Mouse (Mus musculus) midbrain, embryonic 13.5 days (tissue): ENCODE results near the gene Umps. TPM values are rescaled to one million over a fixed set of nuclear protein-coding genes. Genes with fewer than 3 reads are reported as not detected.
A peak's percentile ranks its signal among the peaks of the same experiment; 100 is the strongest.

Experiments
- ATAC-seq: fragments of 200-750 bp; cut with Nextera tagmentation; 2 replicates; pipeline ENCODE4 v1.8.0; 2017; ENCODE audit warnings: mild to moderate bottlenecking, moderate TSS enrichment, moderate library complexity
- H3K27ac ChIP-seq: fragments of 300-500 bp; sonication (generic); 2 replicates; pipeline ENCODE4 v1.5.1; 2015; ENCODE audit warnings: inconsistent platforms, mild to moderate bottlenecking, moderate library complexity
- H3K27me3 ChIP-seq: fragments of 300-500 bp; sonication (generic); 2 replicates; pipeline ENCODE4 v1.6.1; 2015; ENCODE audit warnings: mild to moderate bottlenecking, inconsistent platforms
- H3K36me3 ChIP-seq: fragments of 300-500 bp; sonication (generic); 2 replicates; pipeline ENCODE4 v1.6.1; 2015; ENCODE audit warnings: mild to moderate bottlenecking, inconsistent platforms
- H3K4me1 ChIP-seq: fragments of 300-500 bp; sonication (generic); replicated peaks from 2 replicates; pipeline ENCODE4 v1.6.1; 2015; ENCODE audit warnings: inconsistent platforms
- H3K4me2 ChIP-seq: fragments of 300-500 bp; sonication (generic); replicated peaks from 2 replicates; pipeline ENCODE4 v1.6.1; 2015; ENCODE audit warnings: moderate library complexity, mild to moderate bottlenecking, inconsistent platforms
- H3K4me3 ChIP-seq: fragments of 300-500 bp; sonication (generic); replicated peaks from 2 replicates; pipeline ENCODE4 v1.5.1; 2015; ENCODE audit warnings: mild to moderate bottlenecking, inconsistent platforms
- H3K9ac ChIP-seq: fragments of 300-500 bp; sonication (generic); replicated peaks from 2 replicates; pipeline ENCODE4 v1.6.1; 2015; ENCODE audit warnings: mild to moderate bottlenecking, inconsistent platforms
- H3K9me3 ChIP-seq: fragments of 300-500 bp; sonication (generic); 2 replicates; pipeline ENCODE4 v1.6.1; 2016; ENCODE audit warnings: mild to moderate bottlenecking, inconsistent platforms
- WGBS: fragments of 180-500 bp; shearing (Covaris S2); methylation state at CpG from one replicate; pipeline ENCODE4 v1.1.7; 2015; 5-methylcytosine and 5-hydroxymethylcytosine counted together
- polyA plus RNA-seq: library from polyadenylated mRNA; unstranded; fragments of >200 nt; fragmentation: Nextera tagmentation; extraction: Ambion mirVana; gene quantifications from 2 replicates; pipeline ENCODE4 v1.2.1, GENCODE M21; 2015

Gene Umps
- polyA plus RNA-seq: 28.5 and 29.3 TPM in 2 replicates

GRCm38 (mm10) chr16:33966538-33967282 lies at the start of gene Umps:
Umps (minus strand) TSS chr16:33967038.
- H3K9ac ChIP-seq: peak within 1 kb of the TSS; percentile 85
- H3K4me1 ChIP-seq: peaks cover 13% of the 10 kb centered on the region
- H3K9me3 ChIP-seq: no peaks in the 10 kb centered on the region
- 2% methylated on average over 44 of the region's 44 CpGs for WGBS
- peak within 1 kb of the TSS; percentile 40; the same call in 1 of the 2 replicates for H3K27ac ChIP-seq
- ATAC-seq: peak; percentile 96
- peaks cover 16% of the 10 kb centered on the region for H3K36me3 ChIP-seq
- H3K27me3 ChIP-seq: no peaks in the 10 kb centered on the region
- H3K4me2 ChIP-seq: peak within 1 kb of the TSS; percentile 87
- H3K4me3 ChIP-seq: peak within 1 kb of the TSS; percentile 81

DNA sequence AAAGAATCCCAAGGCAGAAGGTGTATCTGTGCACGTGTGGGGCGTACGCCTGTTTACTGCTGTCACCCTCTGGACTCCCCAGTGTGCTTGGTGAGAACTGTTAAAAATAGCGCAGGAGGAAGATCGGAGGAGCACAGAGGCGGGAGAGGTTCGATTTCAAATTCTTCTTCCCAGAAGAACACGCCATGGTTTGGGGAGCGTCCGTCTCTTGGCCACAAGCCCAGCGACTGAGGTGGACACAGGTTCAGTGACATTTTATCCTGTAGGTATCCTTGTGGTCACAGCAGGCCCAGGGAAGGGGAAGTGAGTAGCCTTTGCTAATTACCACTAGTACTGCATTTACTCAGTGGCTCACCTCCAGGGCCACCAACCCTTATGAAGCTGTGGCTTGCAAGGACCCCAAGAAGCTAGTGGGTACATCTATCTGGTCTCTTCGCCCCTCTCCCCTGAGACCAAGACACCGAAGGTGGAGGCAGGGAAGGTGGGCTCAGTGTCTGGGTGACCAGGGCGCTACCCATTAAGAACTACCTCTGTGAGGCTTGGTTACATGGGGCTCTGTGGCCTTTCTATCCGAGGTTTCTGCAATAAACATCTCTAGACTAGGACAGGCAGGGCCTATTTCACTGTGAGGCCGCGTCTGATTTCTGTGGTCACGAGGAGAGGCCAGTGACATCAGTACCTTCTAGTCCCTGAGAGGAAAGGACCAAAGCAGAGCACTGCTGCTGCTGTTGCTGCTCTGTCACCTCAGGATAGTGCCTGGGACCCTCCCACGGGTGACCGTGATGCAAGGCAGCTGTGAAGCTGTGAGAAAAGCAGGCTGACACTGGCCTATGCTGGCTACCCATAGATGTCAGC lies 45.4 kb upstream of the Umps start:
- no peak overlapping the region for H3K4me2 ChIP-seq
- peaks cover 3% of the 10 kb centered on the region; the same call in 1 of the 2 replicates for H3K9me3 ChIP-seq
- H3K4me1 ChIP-seq: no peaks in the 10 kb centered on the region
- peaks cover 88% of the 10 kb centered on the region for H3K36me3 ChIP-seq
- H3K9ac ChIP-seq: no peak overlapping the region
- no peaks in the 10 kb centered on the region for H3K27me3 ChIP-seq
- no peak overlapping the region for H3K27ac ChIP-seq
- H3K4me3 ChIP-seq: no peak overlapping the region
- no peak for ATAC-seq
- 94% methylated on average over 20 of the region's 20 CpGs for WGBS

GRCm38 (mm10) chr16:34009567-34009966 lies 42.7 kb upstream of the Umps start:
- Histone ChIP-seq H3K9ac (no peak overlapping the region), H3K4me2 (no peak overlapping the region), H3K9me3 (peaks cover 3% of the 10 kb centered on the region; the same call in 1 of the 2 replicates), H3K4me3 (no peak overlapping the region), H3K36me3 (peaks cover 74% of the 10 kb centered on the region), H3K27ac (no peak overlapping the region), H3K27me3 (no peaks in the 10 kb centered on the region), H3K4me1 (peaks cover 10% of the 10 kb centered on the region)
- WGBS: 91% methylated on average over 2 of the region's 2 CpGs
- no peak for ATAC-seq

GRCm38 (mm10) chr16:34005986-34006385 lies 39.1 kb upstream of the Umps start:
- 96% methylated on average over 3 of the region's 3 CpGs for WGBS
- Histone ChIP-seq H3K4me2 (no peak overlapping the region), H3K4me3 (no peak overlapping the region), H3K27me3 (no peaks in the 10 kb centered on the region), H3K9ac (no peak overlapping the region), H3K27ac (0 out of 2 replicates have a peak overlapping the region, but pooled peaks have one; percentile 84), H3K36me3 (peaks cover 46% of the 10 kb centered on the region), H3K9me3 (peaks cover 3% of the 10 kb centered on the region; the same call in 1 of the 2 replicates), H3K4me1 (peaks cover 25% of the 10 kb centered on the region)
- ATAC-seq: no peak

- 18% methylated on average over 4 of the region's 4 CpGs for WGBS
- peak; percentile 94 for ATAC-seq
Measured at GRCm38 (mm10) chr16:34004128-34004578, 37.3 kb upstream of the Umps start.

DNA sequence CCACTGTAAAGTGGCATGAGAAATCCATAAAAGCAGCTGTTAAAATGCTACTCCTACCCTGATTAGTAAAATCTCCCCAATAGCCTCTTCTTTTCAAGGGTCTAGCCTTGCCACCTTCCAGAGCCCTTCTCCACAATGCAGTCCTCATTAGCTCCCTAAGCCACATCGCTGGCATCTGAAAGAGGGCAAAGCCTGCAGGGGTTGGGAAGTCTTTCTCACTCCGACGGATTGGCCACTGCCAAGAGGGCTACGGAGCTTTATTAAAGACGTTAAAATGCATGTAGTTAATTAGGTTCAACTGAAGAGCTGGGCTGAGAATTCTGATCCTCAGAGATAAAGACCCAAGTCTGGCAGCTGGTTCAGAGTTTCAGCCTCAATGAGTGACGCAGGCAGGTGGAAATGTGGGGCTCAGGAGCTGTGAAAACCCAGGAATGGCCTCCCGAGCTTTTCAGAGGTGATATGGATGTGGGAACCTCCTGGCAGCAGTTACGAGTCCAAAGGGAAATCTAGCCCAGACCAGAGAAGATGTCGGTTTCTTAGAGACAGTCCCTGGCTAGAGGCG lies 36.8 kb upstream of the Umps start:
- peak; percentile 43 for ATAC-seq
- peak overlapping the region; percentile 74 for H3K27ac ChIP-seq

More at GRCm38 (mm10) chr16:34004128-34004578, 37.3 kb upstream of the Umps start:
- Histone ChIP-seq H3K9ac (no peak overlapping the region; the same call in 1 of the 2 replicates), H3K9me3 (no peaks in the 10 kb centered on the region), H3K27me3 (no peaks in the 10 kb centered on the region), H3K4me2 (no peak overlapping the region), H3K4me3 (no peak overlapping the region), H3K36me3 (peaks cover 27% of the 10 kb centered on the region), H3K4me1 (peaks cover 29% of the 10 kb centered on the region), H3K27ac (peak overlapping the region; percentile 84)

GRCm38 (mm10) chr16:34000715-34001114 lies 33.9 kb upstream of the Umps start:
- ATAC-seq: no peak
- H3K9ac ChIP-seq: no peak overlapping the region
- WGBS: 80% methylated on average over 8 of the region's 8 CpGs
- H3K27me3 ChIP-seq: no peaks in the 10 kb centered on the region
- H3K9me3 ChIP-seq: no peaks in the 10 kb centered on the region
- no peak overlapping the region for H3K4me3 ChIP-seq
- H3K4me1 ChIP-seq: peaks cover 29% of the 10 kb centered on the region
- H3K36me3 ChIP-seq: 0 out of 2 replicates have a peak, but pooled peaks cover 11% of the 10 kb centered on the region
- no peak overlapping the region for H3K27ac ChIP-seq
- no peak overlapping the region for H3K4me2 ChIP-seq

More for the DNA sequence above, 36.8 kb upstream of the Umps start:
- no peaks in the 10 kb centered on the region for H3K9me3 ChIP-seq
- H3K4me1 ChIP-seq: peaks cover 29% of the 10 kb centered on the region
- H3K4me2 ChIP-seq: no peak overlapping the region
- H3K36me3 ChIP-seq: peaks cover 25% of the 10 kb centered on the region
- H3K9ac ChIP-seq: no peak overlapping the region
- no peak overlapping the region for H3K4me3 ChIP-seq
- WGBS: 32% methylated on average over 10 of the region's 10 CpGs
- no peaks in the 10 kb centered on the region for H3K27me3 ChIP-seq

DNA sequence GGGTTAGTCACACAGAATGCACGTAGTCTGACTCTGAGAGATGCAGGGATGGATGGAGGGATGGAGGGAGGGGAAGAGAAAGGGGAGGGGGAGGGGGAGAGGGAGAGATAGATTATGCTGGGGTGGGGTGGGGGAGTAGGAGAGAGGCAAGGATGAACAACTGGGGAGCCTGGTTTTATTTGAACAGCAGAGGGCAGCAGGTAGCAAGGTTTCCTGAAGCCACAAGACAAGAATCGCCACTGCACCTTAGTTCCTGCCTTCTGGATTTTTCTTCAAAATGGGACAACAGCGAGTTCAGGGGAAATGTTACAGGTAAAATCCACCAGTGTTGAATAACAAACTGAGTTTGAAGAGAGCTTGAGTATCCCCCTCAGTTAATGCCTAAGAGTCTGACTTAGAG lies 32.5 kb upstream of the Umps start:
- no peak overlapping the region for H3K4me2 ChIP-seq
- no peaks in the 10 kb centered on the region for H3K36me3 ChIP-seq
- no peak overlapping the region for H3K4me3 ChIP-seq
- ATAC-seq: no peak
- no peaks in the 10 kb centered on the region for H3K27me3 ChIP-seq
- H3K27ac ChIP-seq: no peak overlapping the region
- H3K4me1 ChIP-seq: peaks cover 17% of the 10 kb centered on the region
- H3K9ac ChIP-seq: no peak overlapping the region
- H3K9me3 ChIP-seq: no peaks in the 10 kb centered on the region
- 38% methylated on average over 3 of the region's 3 CpGs for WGBS

- Histone ChIP-seq H3K4me3 (no peak overlapping the region), H3K9ac (no peak overlapping the region), H3K9me3 (no peaks in the 10 kb centered on the region), H3K4me2 (no peak overlapping the region), H3K27ac (no peak overlapping the region), H3K36me3 (no peaks in the 10 kb centered on the region), H3K27me3 (no peaks in the 10 kb centered on the region), H3K4me1 (0 out of 2 replicates have a peak, but pooled peaks cover 4% of the 10 kb centered on the region)
- WGBS: 87% methylated on average over 6 of the region's 6 CpGs
- ATAC-seq: no peak
Measured at GRCm38 (mm10) chr16:33998011-33998410, 31.2 kb upstream of the Umps start.

DNA sequence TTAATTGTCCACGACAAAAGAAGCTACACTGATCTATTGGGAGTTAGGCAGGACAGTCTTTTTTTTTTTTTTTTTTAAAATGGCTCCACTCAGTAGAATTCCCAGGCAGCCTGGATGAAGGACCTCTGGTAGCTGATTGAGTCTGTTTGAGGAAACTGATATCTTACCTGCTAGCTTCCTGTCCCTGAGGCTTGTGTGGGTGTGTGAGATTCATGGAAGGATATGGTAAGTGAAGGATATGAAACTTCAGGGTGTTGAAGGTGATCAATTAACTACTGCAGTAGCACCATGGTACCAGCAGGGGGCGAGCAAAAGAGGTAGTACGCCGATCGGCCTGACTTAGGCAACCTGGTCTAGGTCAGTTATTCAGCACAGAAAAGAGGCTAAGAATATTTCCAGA lies 29.2 kb upstream of the Umps start:
- Histone ChIP-seq H3K9ac (no peak overlapping the region), H3K9me3 (no peaks in the 10 kb centered on the region), H3K27ac (no peak overlapping the region), H3K27me3 (no peaks in the 10 kb centered on the region), H3K4me3 (no peak overlapping the region), H3K4me2 (no peak overlapping the region), H3K36me3 (peaks cover 3% of the 10 kb centered on the region; the same call in 1 of the 2 replicates), H3K4me1 (0 out of 2 replicates have a peak, but pooled peaks cover 16% of the 10 kb centered on the region)
- WGBS: 8% methylated on average over 5 of the region's 5 CpGs
- ATAC-seq: no peak

DNA sequence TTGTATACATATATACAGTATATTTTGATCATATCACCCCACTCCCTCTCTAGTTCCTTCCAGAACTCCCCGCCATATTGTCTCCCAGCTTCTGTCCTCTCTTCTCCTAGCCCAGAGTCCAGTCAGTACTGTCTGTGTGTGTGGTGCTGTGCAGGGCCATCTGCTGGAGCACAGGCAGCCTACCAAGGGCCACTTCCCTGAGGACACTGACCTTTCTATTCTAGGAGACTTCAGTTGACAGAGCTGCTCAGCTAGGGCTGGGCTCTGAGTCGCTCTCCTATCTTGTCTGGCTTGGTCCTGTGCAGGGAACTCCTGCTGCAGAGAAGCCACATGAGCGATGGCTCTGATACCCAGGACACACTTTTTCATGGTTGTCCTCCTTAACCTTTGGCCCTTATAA lies 28.7 kb upstream of the Umps start:
- 84% methylated on average over 3 of the region's 3 CpGs for WGBS
- Histone ChIP-seq H3K4me2 (no peak overlapping the region), H3K36me3 (peaks cover 3% of the 10 kb centered on the region; the same call in 1 of the 2 replicates), H3K27ac (no peak overlapping the region), H3K9ac (no peak overlapping the region), H3K4me1 (0 out of 2 replicates have a peak, but pooled peaks cover 16% of the 10 kb centered on the region), H3K9me3 (no peaks in the 10 kb centered on the region), H3K4me3 (no peak overlapping the region), H3K27me3 (no peaks in the 10 kb centered on the region)
- ATAC-seq: no peak
